Mouse (Mus musculus) gastrocnemius, adult 18-20 months (tissue): ENCODE data around the gene Map3k12. TPM values are rescaled to one million over a fixed set of nuclear protein-coding genes. Genes with fewer than 3 reads are reported as not detected.
A peak's percentile ranks its signal among the peaks of the same experiment; 100 is the strongest.

Source experiments
- DNase-seq: peaks from one replicate; pipeline ENCODE4 v3.0.0; 2021; ENCODE audit warnings: low spot score
- long read RNA-seq, 2 experiments: library from polyadenylated mRNA; stranded (forward); transcript quantifications; one replicate each; pipeline ENCODE4 v2.0.0; 2021
- total RNA-seq, 2 experiments: library from RNA; stranded (reverse); gene quantifications; 2 replicates each; pipeline ENCODE4 v1.2.3; 2021

Gene Map3k12
- 1 to 10 TPM in 1 of 2 experiments, under 1 TPM in 1; 0.82 to 1.5 TPM for total RNA-seq
- long read RNA-seq, experiment 1, full-length matches to known transcripts: 1 of 4 reads
- long read RNA-seq, experiment 1, partial matches to known transcripts: 1 of 4 reads
- long read RNA-seq, experiment 1, other reads (novel, unspliced or antisense): 2 of 4 reads
- long read RNA-seq, experiment 2: 0 reads

GRCm38 (mm10) chr15:102516728-102517404, at the start of gene Map3k12:
Gene Map3k12, minus strand, starts transcription at chr15:102517064.
- DNase-seq: peak; percentile 68

GRCm38 (mm10) chr15:102563681-102564080, 46.8 kb upstream of the Map3k12 start:
- DNase-seq: no peak

GRCm38 (mm10) chr15:102563061-102563460, 46.2 kb upstream of the Map3k12 start:
- DNase-seq: no peak

GRCm38 (mm10) chr15:102562491-102562890, 45.6 kb upstream of the Map3k12 start:
- DNase-seq: no peak

- no peak for DNase-seq
Observed at GRCm38 (mm10) chr15:102557580-102557979, 40.7 kb upstream of the Map3k12 start.

GRCm38 (mm10) chr15:102555581-102555980, 38.7 kb upstream of the Map3k12 start:
- no peak for DNase-seq

- DNase-seq: no peak
Observed at GRCm38 (mm10) chr15:102552599-102552998, 35.7 kb upstream of the Map3k12 start.

- DNase-seq: no peak
Observed at GRCm38 (mm10) chr15:102547478-102547877, 30.6 kb upstream of the Map3k12 start.

GRCm38 (mm10) chr15:102546677-102547427, 30.0 kb upstream of the Map3k12 start:
- DNase-seq: peak; percentile 62

GRCm38 (mm10) chr15:102546246-102546645, 29.4 kb upstream of the Map3k12 start:
- no peak for DNase-seq

GRCm38 (mm10) chr15:102544801-102545200, 27.9 kb upstream of the Map3k12 start:
- no peak for DNase-seq

- DNase-seq: no peak
Observed at GRCm38 (mm10) chr15:102533926-102534325, 17.1 kb upstream of the Map3k12 start.

- no peak for DNase-seq
Observed at GRCm38 (mm10) chr15:102532106-102532900, 15.4 kb upstream of the Map3k12 start.

- no peak for DNase-seq
Observed at GRCm38 (mm10) chr15:102531586-102531985, 14.7 kb upstream of the Map3k12 start.

GRCm38 (mm10) chr15:102530566-102530965, 13.7 kb upstream of the Map3k12 start:
- DNase-seq: no peak

- no peak for DNase-seq
Observed at GRCm38 (mm10) chr15:102528396-102528795, 11.5 kb upstream of the Map3k12 start.

- DNase-seq: no peak
Observed at GRCm38 (mm10) chr15:102527936-102528335, 11.1 kb upstream of the Map3k12 start.

GRCm38 (mm10) chr15:102526111-102527002, 9.5 kb upstream of the Map3k12 start:
- DNase-seq: no peak

- peak; percentile 67 for DNase-seq
Observed at GRCm38 (mm10) chr15:102524892-102525485, 8.1 kb upstream of the Map3k12 start, which contains the start of gene Npff. Gene Npff, minus strand, starts transcription at chr15:102524942.

GRCm38 (mm10) chr15:102521480-102521879, 4.6 kb upstream of the Map3k12 start:
- no peak for DNase-seq
